Comparison of ENCODE assay signal across 8 mouse cellular contexts in genomic region chr5:118704148-118704547, GRCm38 (mm10).
DNase-seq lines count a peak whose midpoint lies in the region; ATAC-seq and TF ChIP-seq lines count a peak whose summit lies in the region.

No protein-coding gene starts in this region.

- peaks cover 42% of the 10 kb centered on the region for H3K4me1 ChIP-seq in heart, postnatal 0 days (ENCODE audit: control insufficient read depth, insufficient read depth)
- H3K4me1 ChIP-seq in heart, embryonic 12.5 days (replicated peaks) = peaks cover 71% of the 10 kb centered on the region
- H3K4me1 ChIP-seq in limb, embryonic 11.5 days (ENCODE audit: control insufficient read depth, insufficient read depth, low read length) = peaks cover 14% of the 10 kb centered on the region; the same call in 1 of the 2 replicates

- no peak for TF ChIP-seq EP300 in heart, postnatal 0 days (IDR thresholded peaks at IDR 0.05; ENCODE audit: low read depth)

- no peak overlapping the region for H3K4me2 ChIP-seq in heart, postnatal 0 days (ENCODE audit: low read depth, low read length)
- H3K4me2 ChIP-seq in heart, embryonic 12.5 days = no peak overlapping the region
- no peak overlapping the region for H3K4me2 ChIP-seq in limb, embryonic 11.5 days (ENCODE audit: low read depth, severe bottlenecking)

- H3K27me3 ChIP-seq in heart, postnatal 0 days (ENCODE audit: control insufficient read depth, insufficient read depth, low read length) = no peaks in the 10 kb centered on the region
- H3K27me3 ChIP-seq in heart, embryonic 12.5 days (replicated peaks) = no peaks in the 10 kb centered on the region
- no peaks in the 10 kb centered on the region for H3K27me3 ChIP-seq in limb, embryonic 11.5 days (ENCODE audit: control insufficient read depth, insufficient read depth, low read length)

- WGBS in heart, postnatal 0 days = 95% methylated on average over 3 of the region's 3 CpGs
- 87% methylated on average over 3 of the region's 3 CpGs for WGBS in heart, embryonic 12.5 days
- WGBS in limb, embryonic 11.5 days = 84% methylated on average over 3 of the region's 3 CpGs

- no peak for DNase-seq in heart, postnatal 0 days (ENCODE audit: low spot score)
- peak; percentile 29 to 58 for DNase-seq in thymus, postnatal 10 days (ENCODE audit: low spot score in 2 of 2)
- no peak for DNase-seq in thymus, adult 18-20 months
- peak; percentile 49 for DNase-seq in limb, embryonic 11.5 days (ENCODE audit: low spot score)
- DNase-seq in ovary, postnatal 14 days (ENCODE audit: low spot score) = no peak
- no peak for DNase-seq in ovary, adult 18-20 months (ENCODE audit: low spot score)
- DNase-seq in left cerebral cortex, adult 18-20 months (ENCODE audit: low spot score in 2 of 2) = no peak

- H3K9me3 ChIP-seq in heart, postnatal 0 days (replicated peaks; ENCODE audit: control insufficient read depth, low read length) = no peaks in the 10 kb centered on the region
- H3K9me3 ChIP-seq in heart, embryonic 12.5 days (replicated peaks) = no peaks in the 10 kb centered on the region
- H3K9me3 ChIP-seq in limb, embryonic 11.5 days (ENCODE audit: control insufficient read depth, low read length) = no peaks in the 10 kb centered on the region

- no peak overlapping the region for H3K9ac ChIP-seq in heart, postnatal 0 days (replicated peaks; ENCODE audit: low read depth, low read length)
- H3K9ac ChIP-seq in heart, embryonic 12.5 days = no peak overlapping the region
- H3K9ac ChIP-seq in limb, embryonic 11.5 days (ENCODE audit: low read length) = no peak overlapping the region

- ATAC-seq in heart, postnatal 0 days (ENCODE audit: insufficient read depth, low read depth) = no peak
- ATAC-seq in heart, embryonic 12.5 days (ENCODE audit: insufficient number of reproducible peaks, low FRiP score) = no peak
- ATAC-seq in limb, embryonic 11.5 days (ENCODE audit: insufficient number of reproducible peaks, low FRiP score, low TSS enrichment, low read depth) = no peak

- TF ChIP-seq CTCF in heart, postnatal 0 days (IDR thresholded peaks at IDR 0.05; ENCODE audit: low read depth) = peak; percentile 44

- no peaks in the 10 kb centered on the region for H3K36me3 ChIP-seq in heart, postnatal 0 days (replicated peaks; ENCODE audit: control insufficient read depth, insufficient read depth, low read length)
- H3K36me3 ChIP-seq in heart, embryonic 12.5 days = no peaks in the 10 kb centered on the region
- H3K36me3 ChIP-seq in limb, embryonic 11.5 days (ENCODE audit: control insufficient read depth, insufficient read depth, low read length) = no peaks in the 10 kb centered on the region

- H3K4me3 ChIP-seq in heart, postnatal 0 days (ENCODE audit: low read depth, low read length) = no peak overlapping the region
- no peak overlapping the region for H3K4me3 ChIP-seq in heart, embryonic 12.5 days
- no peak overlapping the region for H3K4me3 ChIP-seq in limb, embryonic 11.5 days (ENCODE audit: low read depth, low read length)

- H3K27ac ChIP-seq in heart, postnatal 0 days (ENCODE audit: low read depth) = no peak overlapping the region
- H3K27ac ChIP-seq in heart, embryonic 12.5 days (ENCODE audit: poor library complexity, severe bottlenecking) = no peak overlapping the region
- H3K27ac ChIP-seq in limb, embryonic 11.5 days (replicated peaks; ENCODE audit: low read depth, low read length) = no peak overlapping the region

Comparison
In these comparisons a context has a peak if more than half of its experiments do, and no peak if none do; other contexts are left out.
1. DNase-seq: peak in thymus, postnatal 10 days (2 of 2) and limb, embryonic 11.5 days (single experiment); none in heart, postnatal 0 days (single experiment), thymus, adult 18-20 months (0 of 2), ovary, postnatal 14 days (single experiment), ovary, adult 18-20 months (single experiment) and left cerebral cortex, adult 18-20 months (0 of 2).